Mouse (Mus musculus): ENCODE measurements around the gene Gm45837. TPM values are rescaled to one million over a fixed set of nuclear protein-coding genes. Genes with fewer than 3 reads are reported as not detected.
A peak's percentile ranks its signal among the peaks of the same experiment; 100 is the strongest.

Gm45837 gene
- total RNA-seq, 2 experiments from 2014 or later: 1.7 TPM; not detected in 1

DNA sequence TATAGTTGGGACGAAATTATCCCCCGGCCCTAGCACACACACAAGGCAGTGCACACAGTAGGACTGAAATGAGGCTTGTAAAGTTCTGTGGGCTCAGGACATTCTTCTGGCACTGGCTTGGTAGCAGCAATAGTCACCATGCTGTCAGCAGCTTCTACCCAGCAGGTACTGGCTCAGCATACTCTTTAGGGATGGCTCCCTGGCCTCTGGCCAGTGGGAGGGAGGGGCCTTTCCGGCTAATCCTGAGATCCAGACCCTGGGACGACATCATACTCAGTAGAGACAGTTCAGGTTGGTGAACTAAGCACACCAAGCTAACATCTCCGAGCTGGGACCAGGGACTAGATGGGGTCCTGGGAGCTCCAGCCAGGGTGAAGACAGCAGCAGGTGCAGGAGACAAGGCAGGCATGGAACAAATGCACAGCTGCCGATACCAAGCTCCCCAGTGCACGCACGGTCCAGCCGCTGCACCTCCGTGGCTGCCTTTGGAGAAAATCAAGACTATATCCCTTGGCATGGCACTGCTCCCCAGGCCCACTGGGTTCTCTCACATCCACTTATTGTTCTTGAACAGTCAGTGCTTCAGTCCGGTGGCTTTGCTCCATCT, 53.1 kb downstream of the Gm45837 start:
- no peak for DNase-seq (ENCODE audit: low spot score in 2 of 2)

DNA sequence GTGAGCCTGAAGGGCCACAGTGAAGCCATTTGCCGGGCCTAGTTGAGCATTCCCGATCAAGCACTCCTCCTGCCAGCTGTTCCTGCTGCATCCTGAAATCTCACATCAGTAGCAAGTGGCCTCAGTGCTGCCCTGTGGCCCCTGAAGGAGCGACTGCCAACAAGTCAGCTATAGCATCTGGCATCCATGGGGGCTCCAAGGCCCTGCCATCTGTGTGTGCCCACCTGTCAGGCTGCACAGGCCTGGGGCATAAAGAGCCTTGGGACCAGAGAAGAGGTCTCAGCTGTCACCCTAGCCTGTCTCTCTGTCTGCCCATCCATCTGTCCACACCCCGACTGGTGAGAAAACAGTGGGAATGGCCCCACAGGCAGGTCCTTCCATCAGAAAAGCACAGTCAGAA, 54.2 kb downstream of the Gm45837 start:
- DNase-seq (ENCODE audit: low spot score in 2 of 2): no peak

DNA sequence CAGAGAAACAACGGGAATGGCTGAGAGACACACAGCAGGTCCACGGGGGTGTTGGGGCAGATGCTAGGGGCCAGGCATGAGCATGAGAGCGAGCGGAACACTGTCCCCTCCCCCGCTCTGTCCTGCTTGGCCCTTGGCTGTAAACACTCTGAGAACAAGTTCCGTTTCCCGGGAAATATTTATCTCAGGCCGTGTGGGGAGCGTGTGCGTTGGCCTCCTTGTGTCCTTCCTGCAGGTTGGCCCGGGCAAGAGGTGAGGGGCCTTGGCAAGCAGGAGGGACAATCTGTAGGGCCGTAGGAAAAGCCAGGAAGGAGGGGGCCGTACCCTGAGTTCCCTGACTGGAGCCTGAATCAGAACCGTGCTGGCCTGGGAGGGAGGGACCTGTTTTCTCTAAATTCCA, 54.7 kb downstream of the Gm45837 start:
- peak in 1 of 2 experiments; percentile 24 for DNase-seq (ENCODE audit: low spot score in 2 of 2)

DNA sequence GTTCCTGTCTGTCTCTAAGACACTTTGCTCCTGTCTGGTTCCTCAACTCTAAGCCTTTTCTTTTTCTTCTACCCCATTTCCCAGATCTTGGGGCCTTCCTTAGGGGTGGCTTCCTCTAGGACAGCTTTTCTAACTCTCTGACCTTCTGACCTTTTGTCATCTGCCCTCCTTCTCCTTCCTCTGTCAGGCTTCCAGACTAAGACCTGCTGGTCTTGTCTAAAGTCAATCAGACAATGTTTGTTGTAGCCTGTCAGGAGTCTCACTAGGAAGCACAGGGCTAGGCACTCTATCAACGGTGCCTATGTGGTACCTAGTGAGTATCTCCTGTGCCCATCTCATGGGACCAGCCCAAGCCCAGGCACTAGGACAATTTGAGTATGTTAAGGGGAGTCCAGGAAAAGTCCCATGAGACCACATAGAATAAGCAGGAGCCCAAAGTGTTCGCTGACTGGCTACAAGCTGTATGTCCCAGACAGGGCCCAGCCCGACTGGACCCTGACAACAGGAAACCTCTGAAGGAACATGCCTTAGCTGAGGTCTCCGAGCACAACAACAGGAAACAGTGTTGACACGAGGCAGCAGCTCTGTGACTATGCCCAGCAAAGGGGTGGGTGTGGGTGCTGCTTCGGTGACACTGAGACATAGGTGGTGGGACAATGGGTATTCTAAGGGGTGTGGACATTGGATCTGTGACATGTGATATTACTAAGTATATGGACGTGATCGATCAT, 55.3 kb downstream of the Gm45837 start:
- no peak for DNase-seq (ENCODE audit: low spot score in 2 of 2)

DNA sequence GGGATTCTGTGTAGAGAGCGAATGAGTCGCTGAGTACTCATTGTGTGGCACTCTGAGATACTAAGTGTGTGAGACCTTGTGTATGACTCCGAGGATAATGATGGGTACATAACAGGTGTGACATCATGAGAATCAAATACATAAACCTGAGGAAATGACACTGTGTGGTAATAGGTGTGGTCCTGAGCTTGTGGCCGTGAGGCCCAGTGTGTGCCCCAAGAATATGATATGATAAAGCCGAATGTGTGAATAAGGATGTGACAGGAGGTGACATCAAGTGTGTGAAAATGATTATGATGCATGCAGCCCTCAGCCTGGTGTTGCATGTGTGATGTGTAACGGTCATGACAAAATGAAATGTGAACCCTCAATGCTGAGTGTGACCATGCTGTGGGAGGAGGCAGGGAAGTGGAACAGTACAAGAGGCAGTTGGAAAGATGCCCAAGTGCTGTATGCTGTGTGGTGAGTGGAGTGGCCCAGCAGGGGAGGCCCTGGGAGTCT, 55.9 kb downstream of the Gm45837 start:
- DNase-seq (ENCODE audit: low spot score in 2 of 2): no peak

DNA sequence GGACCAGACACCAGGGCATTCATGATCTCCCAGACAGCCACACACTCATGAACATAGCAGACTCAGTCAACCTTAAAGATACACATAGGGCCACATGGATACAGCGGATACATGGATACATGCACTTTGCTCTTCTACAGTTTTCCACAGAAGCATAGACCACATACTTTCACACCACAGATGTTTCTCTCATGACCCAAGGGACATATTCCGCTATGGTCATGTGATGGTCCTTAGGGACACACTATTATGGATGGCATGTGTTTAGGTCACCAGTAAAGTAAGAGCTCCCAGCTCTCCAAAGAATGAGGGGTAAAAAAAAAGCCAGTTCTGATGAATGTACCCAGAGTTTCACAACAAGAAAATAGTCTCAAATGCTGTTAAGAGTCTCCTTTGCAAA, 60.7 kb downstream of the Gm45837 start:
- DNase-seq (ENCODE audit: low spot score in 2 of 2): no peak

DNA sequence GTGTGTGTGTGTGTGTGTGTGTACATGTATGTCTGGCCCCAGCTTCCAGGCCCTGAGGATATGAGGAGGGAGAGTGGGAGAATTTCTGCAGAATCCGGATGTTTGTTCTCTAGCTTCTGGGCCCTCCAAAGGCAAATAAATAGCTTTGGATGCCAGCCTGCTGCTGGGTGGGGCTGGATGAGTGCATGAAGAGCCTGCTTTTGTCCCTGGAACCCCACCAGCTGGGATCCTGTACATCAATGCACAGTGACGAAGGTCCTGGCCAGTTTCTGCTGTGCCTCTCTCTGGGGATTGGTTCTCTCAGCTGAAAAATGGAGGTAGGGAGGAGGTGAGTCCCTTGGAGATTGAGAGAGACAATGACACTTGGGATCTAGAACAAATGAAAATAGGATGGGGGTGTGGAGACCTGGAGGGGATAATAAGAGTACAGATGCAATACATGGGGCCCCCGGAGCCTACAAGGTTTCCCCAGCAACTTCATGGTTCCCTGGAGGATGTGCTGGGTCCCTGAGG, 61.3 kb downstream of the Gm45837 start:
- DNase-seq (ENCODE audit: low spot score in 2 of 2): peak in 1 of 2 experiments; percentile 26

DNA sequence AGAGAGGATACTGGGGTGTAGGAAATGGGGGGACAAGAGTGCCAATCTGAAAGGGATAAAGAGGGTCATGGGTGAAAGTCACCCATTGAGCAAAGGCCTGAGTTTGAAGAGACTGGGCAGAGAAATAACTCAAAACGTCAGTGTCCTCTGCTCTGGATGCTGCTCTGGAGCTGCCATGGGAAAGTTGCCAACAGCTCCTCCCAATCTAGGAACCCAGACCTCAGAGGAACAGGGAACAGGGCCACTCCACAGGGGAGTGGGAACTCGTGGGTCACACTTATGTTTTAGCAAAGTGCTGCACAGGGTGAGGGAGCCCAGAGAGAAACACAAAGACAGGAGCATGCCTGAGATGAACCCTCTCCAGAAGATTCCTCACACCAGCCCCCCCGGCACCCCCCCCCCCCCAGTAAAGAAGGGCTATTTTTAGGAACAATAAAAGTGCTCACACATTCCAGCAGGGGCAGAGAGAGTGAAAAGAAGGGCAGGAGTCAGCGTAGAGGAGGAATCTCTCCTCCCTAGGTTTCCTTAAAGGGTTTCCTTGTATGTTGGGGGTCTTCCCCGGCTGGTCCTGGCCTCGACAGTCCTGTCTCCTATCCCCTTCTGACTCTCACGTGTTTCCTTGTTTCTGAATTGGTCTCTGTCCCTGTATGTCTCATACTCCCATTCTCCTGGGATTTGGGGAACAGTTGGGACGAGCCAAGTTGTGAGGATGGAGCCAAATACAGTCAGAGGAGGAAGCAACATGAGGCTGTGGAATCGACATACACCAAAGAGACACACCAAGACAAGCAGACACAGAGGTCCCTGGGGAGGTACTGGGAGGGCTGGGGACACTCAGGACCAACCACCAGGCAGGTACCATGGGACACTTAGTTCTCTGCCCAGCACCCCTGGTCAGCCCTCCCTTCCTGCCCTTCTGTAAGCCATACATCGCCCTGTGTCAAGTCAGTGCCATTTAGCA, 62.2 kb downstream of the Gm45837 start:
- no peak for DNase-seq (ENCODE audit: low spot score in 2 of 2)

DNA sequence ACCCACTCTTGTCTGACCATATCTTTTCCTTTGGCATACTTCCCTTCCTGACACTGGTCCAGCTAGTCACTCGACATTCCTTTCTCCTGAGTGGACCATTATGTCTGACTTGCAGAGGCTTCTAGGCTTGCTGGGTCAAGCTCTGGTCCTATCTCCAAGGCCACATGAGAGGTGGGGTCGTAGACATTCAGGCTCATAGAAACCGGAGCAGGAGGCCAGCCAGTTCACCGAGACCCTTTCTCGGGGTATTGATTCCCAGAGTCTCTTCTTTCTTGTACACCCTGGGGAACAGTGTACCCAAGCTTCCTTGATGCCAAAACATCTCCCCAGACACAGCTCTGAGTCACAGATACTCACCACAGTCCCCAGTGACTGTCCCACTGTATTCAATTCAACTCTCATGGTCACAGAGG, 63.7 kb downstream of the Gm45837 start:
- DNase-seq (ENCODE audit: low spot score in 2 of 2): no peak

DNA sequence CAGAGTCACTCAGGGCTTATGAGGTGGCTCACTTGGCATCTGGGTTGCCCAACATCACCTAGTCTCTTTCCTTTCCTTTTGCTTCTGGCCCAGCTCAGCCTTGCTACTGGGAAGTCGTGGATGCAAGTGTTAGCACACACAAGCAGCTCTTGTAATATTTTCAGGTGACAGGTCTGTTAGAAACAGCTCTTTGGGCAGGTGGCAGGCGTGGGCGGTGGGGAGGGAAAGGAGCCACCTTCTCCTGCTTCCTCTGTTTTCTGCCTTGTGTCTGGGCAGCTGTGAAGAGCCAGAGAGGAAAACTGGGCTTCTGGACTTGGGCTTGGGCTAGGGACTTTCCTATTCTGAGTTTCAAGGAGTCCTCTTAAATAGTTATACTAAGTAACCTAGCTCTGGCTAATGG, 65.3 kb downstream of the Gm45837 start:
- peak in 1 of 2 experiments; percentile 25 for DNase-seq (ENCODE audit: low spot score in 2 of 2)

DNA sequence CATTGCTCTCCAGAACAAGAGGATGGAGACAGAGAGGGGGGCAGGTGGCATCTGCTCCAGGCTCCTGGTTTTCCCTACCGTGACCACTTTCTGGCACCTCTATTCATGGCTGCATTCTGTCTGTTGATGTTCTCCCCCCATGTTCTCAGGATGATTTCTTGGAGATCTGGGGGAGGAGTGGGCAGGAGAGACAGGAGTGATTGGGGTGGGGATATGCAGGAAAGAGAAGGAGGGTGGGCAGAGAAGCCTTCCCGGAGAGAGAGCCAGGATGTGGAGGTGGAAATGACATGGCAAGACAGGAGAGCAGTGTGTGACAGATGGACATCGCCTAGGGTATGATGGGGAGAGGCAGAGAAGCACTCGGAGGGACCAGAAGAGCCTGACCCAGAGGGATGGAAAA, 65.8 kb downstream of the Gm45837 start:
- DNase-seq (ENCODE audit: low spot score in 2 of 2): peak in 1 of 2 experiments; percentile 15

DNA sequence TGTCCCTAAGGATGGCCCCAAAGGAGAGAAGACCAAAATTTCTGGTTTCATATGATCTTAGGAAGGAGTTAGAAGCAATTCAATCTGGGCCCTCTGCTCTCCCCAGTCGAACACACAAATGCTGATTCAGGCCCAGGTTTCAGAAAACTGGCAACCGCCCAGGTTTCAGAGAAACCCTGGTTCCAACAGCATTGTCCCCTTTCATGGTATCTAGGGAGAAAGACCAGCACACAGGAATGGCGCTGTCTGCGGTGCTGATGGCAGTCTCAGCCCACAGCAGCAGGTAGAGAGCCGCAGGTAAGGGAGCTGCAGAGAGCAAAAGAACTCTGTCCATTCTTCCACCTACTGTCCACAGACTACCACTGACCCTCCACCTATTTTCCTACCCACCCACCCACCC, 66.5 kb downstream of the Gm45837 start:
- DNase-seq (ENCODE audit: low spot score in 2 of 2): peak in 1 of 2 experiments; percentile 46

DNA sequence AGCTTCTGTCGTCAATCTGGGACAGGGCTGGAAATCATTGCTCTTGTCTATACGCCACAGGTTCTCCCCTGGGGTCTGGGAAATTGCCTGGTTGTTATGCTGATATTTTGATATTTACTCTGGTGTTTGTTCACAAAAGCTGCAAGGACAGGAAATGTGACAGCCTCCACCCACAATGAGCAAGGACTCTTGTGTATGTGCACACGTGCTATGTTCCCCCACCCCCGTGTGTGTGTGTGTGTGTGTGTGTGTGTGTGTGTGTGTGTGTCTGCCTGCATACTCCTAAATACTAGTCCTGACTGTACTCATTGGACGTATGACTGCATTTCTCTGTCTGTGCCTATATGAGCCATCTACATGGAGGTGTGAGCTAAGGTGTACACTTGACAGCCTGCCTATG, 67.4 kb downstream of the Gm45837 start:
- DNase-seq (ENCODE audit: low spot score in 2 of 2): no peak

DNA sequence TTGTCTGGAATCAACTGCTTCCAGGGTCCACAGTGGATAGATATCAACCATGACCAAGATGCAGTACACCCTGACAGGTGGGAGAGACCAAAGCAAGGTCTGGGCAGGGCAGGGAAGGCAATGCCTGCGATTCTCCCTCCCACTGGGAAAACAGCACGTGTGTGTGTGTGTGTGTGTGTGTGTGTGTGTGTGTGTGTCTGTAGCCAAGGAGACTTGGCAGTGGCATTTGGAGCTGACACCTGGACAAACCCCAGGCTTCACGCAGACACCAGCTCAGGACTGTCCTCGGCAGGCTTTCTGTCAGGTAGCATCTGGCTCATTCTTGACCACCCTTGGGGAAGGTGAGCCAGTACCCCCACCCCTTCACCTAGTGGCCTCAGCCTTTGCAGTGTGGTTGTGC, 69.2 kb downstream of the Gm45837 start:
- no peak for DNase-seq (ENCODE audit: low spot score in 2 of 2)

DNA sequence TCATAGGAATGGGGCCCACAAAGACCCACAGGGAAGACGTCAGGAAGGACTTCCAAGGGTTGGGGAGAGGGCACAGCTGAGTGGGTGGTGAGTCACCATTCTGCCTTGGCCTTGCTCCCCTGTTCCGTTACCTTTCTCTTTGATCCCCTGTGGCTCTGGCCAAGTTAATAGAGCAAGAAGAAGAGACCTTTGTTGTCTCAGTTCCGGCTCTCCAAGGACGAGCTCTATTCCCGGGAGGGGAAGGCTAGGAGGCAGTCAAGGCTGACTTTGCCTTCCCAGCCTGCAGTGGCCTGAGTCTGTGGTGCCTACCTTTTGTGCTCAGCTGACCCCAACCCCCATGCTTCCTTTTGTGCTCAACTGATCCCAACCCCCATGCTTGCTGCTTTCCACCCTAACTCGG, 70.0 kb downstream of the Gm45837 start:
- DNase-seq (ENCODE audit: low spot score in 2 of 2): no peak

DNA sequence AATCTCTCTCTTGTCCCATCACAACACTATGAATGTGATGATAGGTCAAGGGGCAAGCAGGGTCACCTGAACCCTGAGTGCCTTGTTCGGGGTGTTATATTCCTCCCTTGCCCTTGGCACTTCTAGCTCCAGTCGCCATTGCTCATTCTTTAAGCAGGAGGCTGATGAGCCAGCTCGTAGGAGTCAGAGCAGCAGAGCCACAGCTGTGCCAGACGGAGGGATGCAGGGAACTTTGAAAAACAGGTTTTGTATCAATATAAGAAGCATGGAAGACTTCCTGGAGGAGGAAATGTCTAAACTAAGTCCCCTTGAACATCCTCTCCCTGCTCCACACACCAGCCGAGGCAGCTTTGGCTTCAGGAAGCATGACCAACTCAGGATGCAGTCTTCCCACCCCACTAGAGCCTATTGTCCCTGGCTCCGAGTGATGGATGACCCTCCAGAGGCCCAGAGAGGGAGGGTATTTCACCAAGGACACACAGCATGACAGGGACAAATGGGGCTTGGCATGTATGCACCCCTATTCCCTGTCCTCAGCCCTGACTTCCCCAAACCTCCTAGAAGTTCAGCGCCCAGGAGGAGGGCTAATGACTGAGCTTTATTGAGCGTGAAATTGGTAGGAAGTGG, 71.3 kb downstream of the Gm45837 start:
- DNase-seq (ENCODE audit: low spot score in 2 of 2): no peak

DNA sequence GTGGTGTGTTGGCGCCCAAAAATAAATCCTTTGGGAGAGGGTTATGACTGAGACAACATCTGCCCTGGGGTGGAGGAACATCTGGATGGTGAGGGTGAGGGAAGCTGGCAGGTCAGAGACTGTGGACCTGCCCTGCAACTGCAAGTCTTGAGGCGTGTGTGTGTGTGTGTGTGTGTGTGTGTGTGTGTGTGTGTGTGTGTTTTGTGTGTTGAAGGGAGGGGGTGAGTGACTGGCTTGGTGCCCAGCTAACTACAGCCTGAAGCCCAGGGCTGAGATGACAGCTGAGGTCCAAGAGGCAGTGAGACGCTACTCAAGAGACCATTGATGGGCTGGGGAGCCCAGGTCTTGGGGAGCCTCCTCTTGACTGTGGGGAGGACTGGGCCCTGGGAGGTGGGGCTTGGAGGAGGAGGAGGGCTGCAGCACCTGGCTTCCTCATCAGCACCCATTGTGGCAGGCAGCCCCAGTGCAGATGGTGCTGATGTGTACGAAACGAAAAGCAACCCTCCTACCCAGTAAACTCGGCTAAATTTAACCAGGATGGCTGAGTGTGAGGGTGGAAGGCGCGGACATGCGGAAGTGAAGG, 71.9 kb downstream of the Gm45837 start:
- no peak for DNase-seq (ENCODE audit: low spot score in 2 of 2)

DNA sequence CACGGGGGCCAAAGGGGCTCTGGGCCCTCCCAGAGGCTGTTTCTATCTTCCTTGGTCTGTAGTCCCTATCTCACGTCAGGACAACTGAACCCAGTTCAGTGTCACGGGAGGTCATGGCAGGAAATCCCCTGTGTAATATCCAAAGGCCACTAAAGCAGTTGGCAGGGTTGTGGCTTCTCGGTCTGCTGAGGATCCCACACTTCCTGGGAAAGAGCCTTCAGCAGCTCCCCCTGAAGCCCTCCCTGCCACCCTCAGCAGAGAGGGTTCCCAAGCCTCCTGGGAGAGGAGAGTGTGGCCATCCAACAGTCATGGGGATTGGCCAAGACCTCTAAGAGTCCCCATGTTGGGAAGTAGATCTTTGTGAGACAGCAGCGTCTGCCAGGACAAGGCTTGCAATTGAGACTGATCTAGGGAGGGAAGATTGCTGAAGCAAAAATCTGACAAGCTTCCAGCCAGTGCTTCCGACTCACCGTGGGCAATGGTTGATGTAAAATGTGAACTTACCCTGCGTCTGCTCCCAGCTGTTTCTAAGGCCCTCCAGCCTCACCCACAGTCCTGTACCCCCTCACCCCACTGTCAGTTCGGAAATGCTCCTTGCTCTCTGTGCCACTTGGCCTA, 72.9 kb downstream of the Gm45837 start:
- DNase-seq (ENCODE audit: low spot score in 2 of 2): no peak

DNA sequence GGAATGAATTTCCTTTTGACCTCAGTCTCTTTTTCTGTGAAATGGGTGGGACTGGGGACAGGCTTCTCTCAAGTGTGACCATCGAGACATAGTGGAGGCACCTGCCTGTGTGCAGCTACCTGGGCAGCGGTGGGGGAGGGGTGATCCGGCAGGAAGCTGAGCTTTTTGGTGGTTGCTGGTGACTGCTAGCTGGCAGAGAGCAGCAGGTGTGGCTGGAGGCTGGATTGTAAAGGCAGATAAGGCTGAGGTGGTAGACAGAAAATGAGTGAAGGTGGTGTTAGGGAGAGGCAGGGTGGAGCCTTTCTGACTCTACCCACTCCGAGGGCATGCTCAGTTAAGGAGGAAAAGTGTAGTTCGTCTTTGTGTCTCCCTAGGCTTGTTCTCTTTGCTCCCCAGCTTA, 76.4 kb downstream of the Gm45837 start:
- DNase-seq (ENCODE audit: low spot score in 2 of 2): no peak

DNA sequence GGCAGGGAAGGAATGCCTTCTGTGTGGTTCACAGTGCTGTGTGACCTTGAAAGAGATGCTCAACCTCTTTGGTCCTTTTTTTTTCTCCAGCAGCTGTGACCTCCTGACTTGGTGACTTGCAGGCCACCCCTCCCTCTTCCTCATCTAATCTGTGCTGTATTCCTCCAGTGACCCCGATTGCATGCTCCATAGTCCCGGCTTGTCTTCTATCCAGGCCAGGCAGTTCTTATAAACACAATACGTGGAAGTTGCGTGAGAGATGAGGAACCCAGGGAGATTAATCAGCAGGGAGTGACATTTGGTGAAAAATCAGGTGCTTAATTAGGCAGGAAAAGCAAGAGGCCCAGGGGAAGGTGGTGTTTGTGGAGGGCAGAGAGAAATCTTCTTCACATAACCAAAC, 80.3 kb downstream of the Gm45837 start:
- no peak for DNase-seq (ENCODE audit: low spot score in 2 of 2)
